Mouse (Mus musculus): ENCODE data around the gene Smco1. TPM values are rescaled to one million over a fixed set of nuclear protein-coding genes. Genes with fewer than 3 reads are reported as not detected.

Gene Smco1
- polyA plus RNA-seq, 1 experiment from 2014 or later, result 0.04 TPM

DNA sequence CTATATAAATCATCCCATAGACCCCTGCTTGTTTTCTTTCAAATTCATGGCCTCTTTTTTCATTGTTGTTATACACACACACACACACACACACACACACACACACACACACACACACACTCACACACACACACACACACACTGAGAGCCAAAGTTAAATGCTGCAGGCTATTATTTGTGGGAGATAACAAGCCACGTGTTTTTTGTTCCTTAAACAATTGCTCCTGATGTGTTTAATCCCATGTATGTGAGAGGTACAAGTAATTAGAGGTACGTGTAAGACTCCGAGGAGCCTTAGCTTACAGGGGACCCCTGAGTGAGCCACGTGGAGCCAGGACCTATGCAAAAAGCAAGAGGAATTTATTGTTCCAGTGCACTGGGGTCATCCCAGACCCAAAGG, 40.7 kb downstream of the Smco1 start:
- TF ChIP-seq CTCF (IDR thresholded peaks at IDR 0.05), result no peak
- H3K27me3 ChIP-seq, result no peaks in the 10 kb centered on the region
- ATAC-seq (no peak), DNase-seq (ENCODE audit: low read depth, low spot score) (no peak)
- ChIA-PET POLR2A (interaction anchor here (0.6 kb wide), 1 partner anchor 82 kb away, joined by 3 read pairs; no protein-coding TSS in a partner anchor), CTCF (no interaction called here)
- in situ Hi-C loops (cut with MboI; ENCODE audit: low pct_unique_long_range_greater_than_20kb), result no loop called here

DNA sequence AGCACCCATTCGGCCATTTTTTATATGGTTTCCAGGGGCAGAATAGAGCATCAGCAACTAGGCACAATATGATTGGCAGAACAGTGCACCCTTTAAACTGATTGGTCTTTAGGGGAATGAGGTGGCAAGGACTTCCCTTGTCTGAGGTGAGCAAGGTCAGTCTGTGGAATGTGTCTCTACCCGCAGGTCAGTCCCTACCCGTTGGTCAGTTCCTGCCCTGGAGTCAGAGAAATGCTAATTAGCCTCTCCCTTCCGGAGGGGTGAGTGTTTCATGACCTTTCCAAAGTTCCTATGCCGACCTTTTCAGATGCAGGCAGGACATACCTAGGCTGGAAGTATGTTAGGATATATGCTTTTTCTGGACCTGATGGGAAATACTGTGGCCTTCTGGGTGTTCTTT, 41.1 kb downstream of the Smco1 start:
- CTCF ChIA-PET, result interaction anchor here (1.5 kb wide), 1 partner anchor 12 kb away, joined by 3 read pairs; no protein-coding TSS in a partner anchor
- ATAC-seq, result peak; percentile 47
- in situ Hi-C loops (cut with MboI; ENCODE audit: low pct_unique_long_range_greater_than_20kb), result no loop called here
- no peak for TF ChIP-seq CTCF (IDR thresholded peaks at IDR 0.05)
- POLR2A ChIA-PET, result no interaction called here
- H3K27me3 ChIP-seq, result no peaks in the 10 kb centered on the region
- no peak for DNase-seq (ENCODE audit: low read depth, low spot score)

DNA sequence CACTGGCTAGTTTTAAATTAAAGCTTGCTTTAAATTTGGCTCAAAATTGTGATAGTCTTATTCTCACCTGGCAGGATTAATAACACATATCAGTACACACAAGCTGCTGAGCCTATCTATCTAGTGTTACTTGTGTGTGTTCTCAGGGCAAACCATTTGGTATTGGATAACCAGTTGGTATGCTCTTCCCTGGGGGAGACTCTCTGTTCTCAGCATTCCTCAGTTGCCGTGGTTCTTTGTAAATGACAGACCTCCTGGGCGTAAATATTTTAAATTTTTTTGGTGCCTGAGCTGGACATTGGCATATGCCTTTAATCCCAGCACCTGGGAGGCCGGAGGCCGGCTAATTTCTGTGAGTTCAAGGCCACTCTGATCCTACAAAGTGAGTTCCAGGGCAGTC, 41.6 kb downstream of the Smco1 start:
- ATAC-seq (peak; percentile 51), DNase-seq (ENCODE audit: low read depth, low spot score) (no peak)
- in situ Hi-C loops (cut with MboI; ENCODE audit: low pct_unique_long_range_greater_than_20kb), result no loop called here
- POLR2A ChIA-PET, result no interaction called here
- H3K27me3 ChIP-seq, result no peaks in the 10 kb centered on the region
- TF ChIP-seq CTCF (IDR thresholded peaks at IDR 0.05), result no peak
- CTCF ChIA-PET, result interaction anchor here (1.5 kb wide), 1 partner anchor 12 kb away, joined by 3 read pairs; no protein-coding TSS in a partner anchor

DNA sequence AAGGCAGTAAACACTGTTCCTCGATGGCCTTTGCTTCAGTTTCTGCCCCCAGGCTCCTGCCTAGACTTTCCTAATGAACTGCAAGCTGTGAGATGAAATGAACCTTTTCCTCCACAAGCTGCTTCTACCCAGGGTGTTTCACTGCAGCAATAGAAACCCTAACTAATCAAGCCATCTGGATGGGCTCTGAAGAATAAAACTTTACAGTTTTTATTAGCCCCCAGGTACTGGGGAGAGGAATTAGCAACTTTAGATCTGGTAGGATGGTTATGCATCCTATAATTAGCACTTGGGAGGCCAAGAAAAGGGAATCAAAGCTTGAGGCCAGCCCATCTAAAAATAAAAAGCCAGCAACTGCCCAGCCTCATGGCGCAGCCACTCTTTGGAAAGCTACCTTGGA, 45.3 kb downstream of the Smco1 start:
- in situ Hi-C loops (cut with MboI; ENCODE audit: low pct_unique_long_range_greater_than_20kb), result no loop called here
- TF ChIP-seq CTCF (IDR thresholded peaks at IDR 0.05), result no peak
- no peaks in the 10 kb centered on the region for H3K27me3 ChIP-seq
- POLR2A ChIA-PET, result interaction anchor here (0.9 kb wide), 1 partner anchor 13 kb away, joined by 3 read pairs; no protein-coding TSS in a partner anchor
- ATAC-seq, result no peak
- no peak for DNase-seq (ENCODE audit: low read depth, low spot score)
- CTCF ChIA-PET, result no interaction called here

- in situ Hi-C loops (cut with MboI; ENCODE audit: low pct_unique_long_range_greater_than_20kb), result no loop called here
- ChIA-PET CTCF (no interaction called here), POLR2A (no interaction called here)
- TF ChIP-seq CTCF (IDR thresholded peaks at IDR 0.05), result no peak
- DNase-seq (ENCODE audit: low read depth, low spot score) (no peak), ATAC-seq (no peak)
- H3K27me3 ChIP-seq, result no peaks in the 10 kb centered on the region
Measured at GRCm38 (mm10) chr16:32323953-32324352, 52.7 kb downstream of the Smco1 start.

Other genes with a start within 250 kb of the Smco1 start
- 55.7 TPM for gene Pak2, start 192.1 kb upstream of the Smco1 start, polyA plus RNA-seq (2021)
- 61.5 TPM for gene Pigx, start 171.7 kb upstream of the Smco1 start, polyA plus RNA-seq (2021)
- 39.5 TPM for gene Cep19, start 171.7 kb upstream of the Smco1 start, polyA plus RNA-seq (2021)
- gene Nrros, start 105.9 kb upstream of the Smco1 start, polyA plus RNA-seq (2021), result not detected
- gene Bex6, start 91.6 kb upstream of the Smco1 start, polyA plus RNA-seq (2021), result not detected
- 11.0 TPM for gene Fbxo45, start 24.3 kb upstream of the Smco1 start, polyA plus RNA-seq (2021)
- gene Wdr53, start 24.2 kb upstream of the Smco1 start, polyA plus RNA-seq (2021), result 15.6 TPM
- gene Rnf168, start 6.0 kb downstream of the Smco1 start, polyA plus RNA-seq (2021), result 13.8 TPM
- 18.7 TPM for gene Ubxn7, start 60.8 kb downstream of the Smco1 start, polyA plus RNA-seq (2021)
- gene Tm4sf19, start 129.0 kb downstream of the Smco1 start, polyA plus RNA-seq (2021), result not detected
- 54.5 TPM for gene Tctex1d2, start 148.2 kb downstream of the Smco1 start, polyA plus RNA-seq (2021)
- gene Pcyt1a, start 159.5 kb downstream of the Smco1 start, polyA plus RNA-seq (2021), result 29.7 TPM
- 0.04 TPM for gene Slc51a, start 216.4 kb downstream of the Smco1 start, polyA plus RNA-seq (2021)
- gene Zdhhc19, start 224.8 kb downstream of the Smco1 start, polyA plus RNA-seq (2021), result not detected

All from Patski (cell line).